22 mouse cellular contexts compared by ENCODE assay signal in the genomic region with DNA sequence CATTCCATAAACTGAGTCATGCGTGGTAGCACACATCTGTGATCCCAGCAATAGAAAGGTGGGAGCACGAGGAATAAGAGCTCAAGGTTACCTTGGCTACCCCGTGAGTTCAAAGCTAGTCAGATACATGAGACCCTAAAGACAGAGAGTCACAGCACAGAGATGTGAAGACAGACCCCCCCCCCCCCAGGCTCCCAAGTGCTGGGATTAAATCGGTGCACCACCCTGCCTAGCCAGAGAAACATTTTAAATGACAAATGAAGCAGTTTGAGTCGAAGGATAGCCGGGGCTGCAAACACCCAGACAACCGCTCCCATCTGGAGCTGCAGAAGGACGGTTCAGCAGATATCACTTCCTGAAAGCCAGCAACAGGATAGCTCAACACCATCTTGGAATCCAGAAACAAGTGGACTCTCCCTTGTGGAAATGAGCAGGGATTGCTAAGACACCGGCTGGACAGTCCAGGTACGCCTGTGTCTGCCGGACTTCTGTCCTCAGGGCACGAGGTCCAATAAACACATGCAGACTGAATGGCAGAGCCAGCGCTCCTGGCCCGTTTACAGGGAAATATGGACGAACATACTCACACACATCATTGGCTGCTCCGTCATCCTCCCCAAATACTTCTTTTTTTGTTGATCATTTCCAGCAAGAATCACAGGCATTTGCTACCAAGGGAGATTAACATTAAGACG. TPM values are rescaled to one million over a fixed set of nuclear protein-coding genes. Genes with fewer than 3 reads are reported as not detected.
DNase-seq lines count a peak whose midpoint lies in the region; ATAC-seq and TF ChIP-seq lines count a peak whose summit lies in the region.
"Had no signal": no experiment of that assay in that cellular context is flagged by ENCODE, and none has a peak within 500 bp of the region (broad histone marks: within the 10 kb centered on the region; RNA-seq: fewer than 3 reads in every experiment).

No protein-coding gene starts in this region.

- no peaks in the 10 kb centered on the region for H3K9me3 ChIP-seq in heart, embryonic 14.5 days (ENCODE audit: control insufficient read depth, low read length)
- no peaks in the 10 kb centered on the region for H3K9me3 ChIP-seq in liver, embryonic 12.5 days (replicated peaks)
- no peaks in the 10 kb centered on the region for H3K9me3 ChIP-seq in midbrain, embryonic 11.5 days (ENCODE audit: control insufficient read depth, low read length)
- H3K9me3 ChIP-seq: embryonic facial prominence, embryonic 13.5 days; hindbrain, embryonic 15.5 days; limb, embryonic 10.5 days had no signal

- H3K4me3 ChIP-seq in heart, embryonic 14.5 days (ENCODE audit: control insufficient read depth in 1 of 2, insufficient read depth in 1 of 2, low read depth in 1 of 2, low read length in 2 of 2) = no peak overlapping the region
- H3K4me3 ChIP-seq in liver, adult 2 months (ENCODE audit: insufficient read depth, low read depth, low read length) = no peak overlapping the region
- H3K4me3 ChIP-seq in liver, embryonic 12.5 days = no peak overlapping the region
- no peak overlapping the region for H3K4me3 ChIP-seq in midbrain, embryonic 11.5 days (ENCODE audit: low read depth, low read length)
- H3K4me3 ChIP-seq: embryonic facial prominence, embryonic 13.5 days; hindbrain, embryonic 15.5 days; limb, embryonic 10.5 days had no signal

- no peaks in the 10 kb centered on the region for H3K27me3 ChIP-seq in heart, embryonic 14.5 days (ENCODE audit: control insufficient read depth, insufficient read depth, low read length)
- no peaks in the 10 kb centered on the region for H3K27me3 ChIP-seq in liver, adult 2 months (ENCODE audit: control insufficient read depth, insufficient read depth, low read length)
- no peaks in the 10 kb centered on the region for H3K27me3 ChIP-seq in liver, embryonic 12.5 days (replicated peaks)
- H3K27me3 ChIP-seq in midbrain, embryonic 11.5 days (ENCODE audit: control insufficient read depth, insufficient read depth, low read length) = no peaks in the 10 kb centered on the region
- H3K27me3 ChIP-seq: embryonic facial prominence, embryonic 13.5 days; hindbrain, embryonic 15.5 days had no signal

- peak overlapping the region; percentile 14; a peak in 2 of 4 replicates for H3K27ac ChIP-seq in heart, embryonic 14.5 days (replicated peaks in 1 of 2; ENCODE audit: control insufficient read depth in 1 of 2, insufficient read depth in 1 of 2, low read depth in 2 of 2, low read length in 2 of 2)
- H3K27ac ChIP-seq in liver, adult 2 months (replicated peaks; ENCODE audit: insufficient read depth, low read depth, low read length) = no peak overlapping the region; the same call in 1 of the 2 replicates
- no peak overlapping the region for H3K27ac ChIP-seq in liver, embryonic 12.5 days
- no peak overlapping the region for H3K27ac ChIP-seq in midbrain, embryonic 11.5 days (ENCODE audit: low read depth, low read length)
- H3K27ac ChIP-seq: embryonic facial prominence, embryonic 13.5 days; hindbrain, embryonic 15.5 days; limb, embryonic 10.5 days had no signal

- no peak for DNase-seq in heart, postnatal 36 days
- DNase-seq in liver, adult 2 months (ENCODE audit: extremely low read depth, low read depth, low spot score) = peak; percentile 85
- DNase-seq in R1 (ENCODE audit: low read depth, low spot score) = peak; percentile 51
- DNase-seq in kidney, postnatal 14 days = peak; percentile 43
- no peak for DNase-seq in midbrain, embryonic 11.5 days (ENCODE audit: low spot score, missing footprints)
- no peak for DNase-seq in layer of hippocampus, postnatal 25 days (ENCODE audit: extremely low spot score in 1 of 2, low spot score in 1 of 2)
- DNase-seq: adrenal gland, postnatal 25 days; cerebellum, adult 8-10 months; cerebellum, postnatal 36 days; embryo, embryonic 11 days; gastrocnemius, postnatal 14 days; liver; lung, adult 2 months; lung, postnatal 14 days; midbrain, embryonic 14.5 days had no signal

- no peak overlapping the region for H3K9ac ChIP-seq in heart, embryonic 14.5 days (ENCODE audit: low read length)
- H3K9ac ChIP-seq in liver, adult 2 months (ENCODE audit: low read depth, low read length) = no peak overlapping the region
- no peak overlapping the region for H3K9ac ChIP-seq in liver, embryonic 12.5 days
- H3K9ac ChIP-seq in midbrain, embryonic 11.5 days (ENCODE audit: low read length) = no peak overlapping the region
- H3K9ac ChIP-seq: embryonic facial prominence, embryonic 13.5 days; hindbrain, embryonic 15.5 days had no signal

- TF ChIP-seq POLR2A in liver, adult 2 months (IDR thresholded peaks at IDR 0.05; ENCODE audit: extremely low read depth, insufficient read depth, low read length) = no peak

- H3K4me1 ChIP-seq in heart, embryonic 14.5 days (ENCODE audit: control insufficient read depth in 2 of 2, insufficient read depth in 2 of 2, low read length in 2 of 2) = peaks cover 11 to 21% of the 10 kb centered on the region in 2 experiments
- H3K4me1 ChIP-seq in liver, adult 2 months (ENCODE audit: control insufficient read depth, insufficient read depth, low read length) = peaks cover 3% of the 10 kb centered on the region; the same call in 1 of the 2 replicates
- H3K4me1 ChIP-seq in liver, embryonic 12.5 days = peaks cover 20% of the 10 kb centered on the region
- no peaks in the 10 kb centered on the region; the same call in 1 of the 2 replicates for H3K4me1 ChIP-seq in midbrain, embryonic 11.5 days (ENCODE audit: control insufficient read depth, insufficient read depth, low read length)
- H3K4me1 ChIP-seq: embryonic facial prominence, embryonic 13.5 days; hindbrain, embryonic 15.5 days; limb, embryonic 10.5 days had no signal

- H3K4me2 ChIP-seq in heart, embryonic 14.5 days (ENCODE audit: low read length) = no peak overlapping the region
- H3K4me2 ChIP-seq in liver, embryonic 12.5 days = no peak overlapping the region
- no peak overlapping the region for H3K4me2 ChIP-seq in midbrain, embryonic 11.5 days
- H3K4me2 ChIP-seq: embryonic facial prominence, embryonic 13.5 days; hindbrain, embryonic 15.5 days had no signal

- peaks cover 94% of the 10 kb centered on the region for H3K36me3 ChIP-seq in heart, embryonic 14.5 days (ENCODE audit: control insufficient read depth, insufficient read depth, low read length)
- H3K36me3 ChIP-seq in liver, adult 2 months (ENCODE audit: control insufficient read depth, insufficient read depth, low read length) = peaks cover 66% of the 10 kb centered on the region
- H3K36me3 ChIP-seq in liver, embryonic 12.5 days = peaks cover 87% of the 10 kb centered on the region
- H3K36me3 ChIP-seq in midbrain, embryonic 11.5 days (ENCODE audit: control insufficient read depth, insufficient read depth, low read length) = peaks cover 3% of the 10 kb centered on the region; the same call in 1 of the 2 replicates

- no peak for TF ChIP-seq CTCF in liver, adult 2 months (IDR thresholded peaks at IDR 0.05; ENCODE audit: low read depth, low read length)

- intact Hi-C loops in heart, postnatal 36 days (cut with DNase I) = no loop called here

- H3K79me2 ChIP-seq in liver, adult 2 months (ENCODE audit: control insufficient read depth, insufficient read depth, low read length) = no peaks in the 10 kb centered on the region; the same call in 1 of the 2 replicates

- ATAC-seq in heart, embryonic 14.5 days (ENCODE audit: insufficient number of reproducible peaks, insufficient read depth, low FRiP score, low read depth) = no peak
- ATAC-seq in liver, embryonic 12.5 days = no peak
- ATAC-seq in midbrain, embryonic 11.5 days (ENCODE audit: low FRiP score) = no peak
- ATAC-seq: forebrain, embryonic 14.5 days had no signal

- 87% methylated on average over 17 of the region's 17 CpGs for WGBS in heart, embryonic 14.5 days
- 63% methylated on average over 17 of the region's 17 CpGs for WGBS in liver, adult 2 months
- 83% methylated on average over 17 of the region's 17 CpGs for WGBS in liver, embryonic 12.5 days (ENCODE audit: insufficient replicate concordance)
- 94% methylated on average over 17 of the region's 17 CpGs for WGBS in midbrain, embryonic 11.5 days

RNA-seq across cellular contexts. Expression of gene Acadm, which starts 7.2 kb away (rescaled TPM):
- polyA plus RNA-seq in heart, embryonic 14.5 days (2014; fragmentation: Nextera tagmentation; extraction: Ambion mirVana) = 263 and 291 TPM in 2 replicates
- 1,000 to 10,000 TPM; 1,212 to 1,313 TPM for total RNA-seq in heart, postnatal 36 days (2021)
- 320 and 383 TPM in 2 replicates for total RNA-seq in liver, adult 2 months (2014; rRNA removed)
- polyA plus RNA-seq in liver, adult 2 months (2012; rRNA removed) = 91.8 and 151 TPM in 2 replicates
- 51.7 and 53.4 TPM in 2 replicates for polyA plus RNA-seq in liver, embryonic 12.5 days (2016; fragmentation: Nextera tagmentation; extraction: Ambion mirVana)
- polyA plus RNA-seq in midbrain, embryonic 11.5 days (2014; fragmentation: Nextera tagmentation; extraction: Ambion mirVana) = 53.5 and 55.8 TPM in 2 replicates
- 10 to 100 TPM; 40.7 to 48.4 TPM for total RNA-seq in layer of hippocampus, postnatal 25 days (2021)

RNA-seq across cellular contexts. Expression of gene Rabggtb, which starts 24.5 kb away (rescaled TPM):
- 64.6 and 67.8 TPM in 2 replicates for polyA plus RNA-seq in heart, embryonic 14.5 days (2014; fragmentation: Nextera tagmentation; extraction: Ambion mirVana)
- 10 to 100 TPM; 92.9 to 93.6 TPM for total RNA-seq in heart, postnatal 36 days (2021)
- 57.5 and 57.8 TPM in 2 replicates for total RNA-seq in liver, adult 2 months (2014; rRNA removed)
- polyA plus RNA-seq in liver, adult 2 months (2012; rRNA removed) = 26.7 and 38.6 TPM in 2 replicates
- 60.8 and 62.2 TPM in 2 replicates for polyA plus RNA-seq in liver, embryonic 12.5 days (2016; fragmentation: Nextera tagmentation; extraction: Ambion mirVana)
- 43.9 and 45.4 TPM in 2 replicates for polyA plus RNA-seq in midbrain, embryonic 11.5 days (2014; fragmentation: Nextera tagmentation; extraction: Ambion mirVana)
- 10 to 100 TPM; 72.8 to 73.1 TPM for total RNA-seq in layer of hippocampus, postnatal 25 days (2021)

RNA-seq across cellular contexts. Expression of gene Msh4, which starts 31.3 kb away (rescaled TPM):
- 0.11 and 0.12 TPM in 2 replicates for polyA plus RNA-seq in heart, embryonic 14.5 days (2014; fragmentation: Nextera tagmentation; extraction: Ambion mirVana)
- total RNA-seq in heart, postnatal 36 days (2021) = under 1 TPM in 1 of 2 experiments, not detected in 1; 0.14 TPM
- 0.07 and 0.09 TPM in 2 replicates for total RNA-seq in liver, adult 2 months (2014; rRNA removed)
- not detected in 2 replicates for polyA plus RNA-seq in liver, adult 2 months (2012; rRNA removed)
- polyA plus RNA-seq in liver, embryonic 12.5 days (2016; fragmentation: Nextera tagmentation; extraction: Ambion mirVana) = 0.10 and 0.11 TPM in 2 replicates
- 0.12 TPM in 1 of 2 replicates, not detected in the other for polyA plus RNA-seq in midbrain, embryonic 11.5 days (2014; fragmentation: Nextera tagmentation; extraction: Ambion mirVana)
- under 1 TPM; 0.26 to 0.27 TPM for total RNA-seq in layer of hippocampus, postnatal 25 days (2021)

RNA-seq across cellular contexts. Expression of gene Slc44a5, which starts 36.0 kb away (rescaled TPM):
- 1.0 and 1.4 TPM in 2 replicates for polyA plus RNA-seq in heart, embryonic 14.5 days (2014; fragmentation: Nextera tagmentation; extraction: Ambion mirVana)
- total RNA-seq in heart, postnatal 36 days (2021) = not detected
- total RNA-seq in liver, adult 2 months (2014; rRNA removed) = not detected in 2 replicates
- polyA plus RNA-seq in liver, adult 2 months (2012; rRNA removed) = not detected in 2 replicates
- polyA plus RNA-seq in liver, embryonic 12.5 days (2016; fragmentation: Nextera tagmentation; extraction: Ambion mirVana) = 0.20 and 0.36 TPM in 2 replicates
- polyA plus RNA-seq in midbrain, embryonic 11.5 days (2014; fragmentation: Nextera tagmentation; extraction: Ambion mirVana) = 4.6 and 5.4 TPM in 2 replicates
- 10 to 100 TPM; 43.9 to 55.5 TPM for total RNA-seq in layer of hippocampus, postnatal 25 days (2021)
- total RNA-seq: adrenal gland, postnatal 25 days; megakaryocyte progenitor cell, adult 5-6 weeks had no signal
- polyA plus RNA-seq: lung, adult 2 months had no signal

Comparison
In these comparisons a context has a peak if more than half of its experiments do, and no peak if none do; other contexts are left out.
1. H3K27ac ChIP-seq: peak in heart, embryonic 14.5 days (2 of 2); none in liver, adult 2 months (single experiment), liver, embryonic 12.5 days (single experiment) and midbrain, embryonic 11.5 days (single experiment).
2. DNase-seq: peak in liver, adult 2 months (single experiment), R1 (single experiment) and kidney, postnatal 14 days (single experiment); none in heart, postnatal 36 days (0 of 2), midbrain, embryonic 11.5 days (single experiment) and layer of hippocampus, postnatal 25 days (0 of 2).